Mouse (Mus musculus): ENCODE results near the gene Pirb.
A peak's percentile ranks its signal among the peaks of the same experiment; 100 is the strongest.

Gene Pirb

DNA sequence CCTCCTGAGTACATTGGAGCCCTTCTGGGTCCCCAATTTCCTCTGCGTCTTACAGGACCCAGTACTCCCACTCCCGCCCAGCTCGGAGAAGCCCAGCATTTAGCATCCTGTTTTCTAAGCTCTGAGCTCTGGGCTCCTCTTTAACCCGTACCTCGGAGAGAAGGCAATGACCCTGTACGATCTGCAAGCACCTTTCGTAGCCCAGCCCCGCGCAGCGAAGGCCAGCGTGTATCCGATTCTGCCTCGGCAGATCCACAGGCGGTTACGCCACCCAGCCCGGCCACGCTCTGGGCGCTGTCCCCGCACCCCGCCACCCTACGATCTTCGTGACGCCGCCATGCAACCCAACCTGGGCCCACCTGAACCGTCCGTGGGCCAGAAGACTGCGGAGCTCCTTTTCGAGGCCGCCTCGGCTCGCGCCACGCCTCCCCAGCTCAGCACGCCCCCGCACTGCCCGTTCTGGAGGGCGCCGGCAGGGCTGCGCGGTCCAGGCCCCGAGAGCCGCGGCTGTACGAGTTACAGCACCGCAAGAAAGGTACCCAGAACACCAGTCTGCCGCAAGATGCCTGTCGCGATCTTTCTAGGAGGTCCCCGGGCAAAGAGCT is 27.7 kb downstream of the Pirb start, which contains the start of gene Tsen34:
Tsen34 (plus strand) TSS at position 482 of the 605 bp plus-strand sequence.
- no peak for DNase-seq

DNA sequence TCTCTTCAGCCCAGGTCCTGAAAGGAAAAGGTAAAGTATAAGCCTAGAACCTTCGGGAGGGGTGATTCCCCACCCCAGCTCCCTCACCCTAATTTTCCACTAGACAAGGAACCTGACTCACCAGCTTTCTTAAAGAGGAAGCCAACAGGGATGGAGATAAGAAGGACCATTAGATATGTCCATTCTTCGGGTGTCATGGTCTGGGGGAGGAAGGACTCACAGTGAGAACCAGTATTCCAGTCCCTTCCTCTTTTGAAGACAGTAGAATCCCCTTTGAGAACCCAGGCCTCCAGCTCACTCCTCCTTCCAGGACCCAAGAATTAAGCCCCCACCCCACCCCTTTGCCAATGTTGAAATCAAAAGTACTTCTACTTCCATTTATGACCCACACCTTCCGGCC is 28.3 kb downstream of the Pirb start:
- no peak for DNase-seq

DNA sequence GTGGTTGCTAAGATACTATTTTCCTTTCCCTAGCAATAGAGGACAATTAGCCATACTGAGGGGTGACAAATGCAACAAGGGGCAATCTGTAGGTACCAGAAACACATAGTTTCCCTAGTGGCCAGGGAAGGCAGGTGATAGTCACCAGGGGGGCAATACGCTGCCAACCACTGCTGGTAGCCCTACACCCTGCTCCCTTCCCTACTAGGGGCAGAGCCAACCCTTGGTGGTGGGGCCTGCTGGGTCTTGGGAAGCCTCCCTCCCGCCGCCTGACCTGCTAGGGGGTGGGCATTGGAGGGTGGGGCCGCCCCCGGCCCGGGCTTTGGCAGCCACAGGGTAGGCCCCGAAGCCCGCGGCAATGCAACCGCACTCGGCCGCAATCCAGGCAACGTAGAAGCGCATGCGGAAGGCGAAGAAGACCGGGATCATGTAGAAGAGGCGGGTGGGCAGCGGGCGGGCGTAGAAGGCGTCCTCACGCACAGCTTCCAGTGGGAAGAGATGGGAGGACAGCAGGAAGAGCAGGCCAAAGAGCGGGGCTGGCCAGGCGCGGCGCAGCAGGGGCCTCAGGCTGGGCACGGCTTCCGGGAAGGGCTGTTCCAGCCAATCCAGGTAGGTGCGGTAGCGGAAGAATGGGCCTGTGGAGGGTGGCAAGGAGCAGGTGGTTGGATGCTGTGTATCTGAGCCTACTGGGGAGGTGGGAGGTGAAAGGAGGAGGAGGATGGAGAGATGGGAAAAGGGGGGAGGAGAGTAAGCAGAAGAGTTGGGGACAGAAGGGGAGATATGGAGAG is 34.6 kb downstream of the Pirb start:
- no peak for DNase-seq

DNA sequence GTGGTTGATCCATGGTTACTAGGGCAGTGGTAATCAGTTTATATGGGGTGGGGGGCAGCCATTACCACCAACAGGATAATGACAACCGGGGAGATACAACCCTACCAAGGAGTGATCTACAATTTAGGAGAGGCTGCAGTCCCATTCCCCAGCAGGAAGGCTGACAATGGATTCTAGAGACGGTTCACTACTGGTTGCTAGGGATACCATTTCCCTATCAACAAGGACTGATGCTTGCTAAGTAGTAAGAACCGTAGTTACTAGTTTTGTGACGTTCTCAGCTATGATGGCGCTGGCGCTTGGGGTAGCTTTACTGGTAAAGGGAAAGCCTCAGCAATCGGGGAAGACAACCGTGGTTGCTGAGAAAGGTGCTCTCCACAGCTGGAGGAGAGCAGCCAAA is 35.5 kb downstream of the Pirb start:
- no peak for DNase-seq

DNA sequence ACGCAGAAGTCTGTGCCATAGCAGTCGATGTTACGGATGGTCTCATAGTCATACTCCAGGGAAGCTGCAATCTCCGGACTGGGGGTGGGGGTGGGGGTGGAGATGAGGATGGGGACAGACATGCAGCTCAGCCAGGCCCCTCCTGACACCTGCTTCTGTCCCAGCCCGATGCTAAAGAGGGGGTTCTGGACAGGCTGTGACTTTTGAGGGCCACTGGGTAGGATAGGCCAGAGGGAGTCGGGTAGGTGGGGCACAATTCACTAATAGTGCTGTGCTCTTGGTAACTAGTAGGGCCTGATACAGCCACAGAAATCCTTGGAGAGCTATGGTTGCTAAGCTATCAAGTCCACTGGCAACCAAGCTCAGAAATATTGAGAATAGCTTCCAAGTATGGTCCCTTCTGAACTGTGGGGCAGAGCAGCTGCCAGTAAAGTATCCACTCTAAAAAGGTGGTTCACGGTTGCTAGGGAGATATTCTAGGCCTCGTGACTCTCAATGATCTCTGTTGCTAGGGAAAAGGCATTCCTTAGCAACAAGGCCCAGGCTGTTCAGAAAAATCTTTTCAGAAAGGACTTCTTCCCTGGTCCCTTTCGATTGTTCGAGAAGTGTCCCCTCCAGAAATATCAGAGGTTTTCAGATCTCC is 36.2 kb downstream of the Pirb start:
- DNase-seq: no peak

DNA sequence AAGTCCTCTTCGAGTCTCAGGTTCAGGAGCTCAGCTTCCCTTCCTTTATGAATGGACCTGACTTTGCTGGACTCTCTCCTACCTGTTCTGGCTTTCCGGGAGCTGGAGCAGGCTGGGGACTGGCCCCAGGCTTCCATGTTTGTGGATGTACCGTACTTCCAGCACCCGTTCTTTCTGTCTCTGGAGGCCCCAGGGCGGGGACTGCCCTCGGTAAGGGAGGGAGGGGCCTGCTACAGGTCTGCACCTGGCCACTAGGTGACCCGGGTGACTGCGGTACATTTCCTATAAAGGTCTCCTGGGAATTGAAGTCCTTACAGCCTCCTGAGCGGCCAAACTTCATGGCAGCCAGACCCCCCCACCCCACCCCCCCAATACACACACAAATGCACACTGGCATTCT is 42.8 kb downstream of the Pirb start, which contains the start of gene Tmc4:
Tmc4 (minus strand) TSS at position 212 of the 400 bp plus-strand sequence.
- DNase-seq: no peak

DNA sequence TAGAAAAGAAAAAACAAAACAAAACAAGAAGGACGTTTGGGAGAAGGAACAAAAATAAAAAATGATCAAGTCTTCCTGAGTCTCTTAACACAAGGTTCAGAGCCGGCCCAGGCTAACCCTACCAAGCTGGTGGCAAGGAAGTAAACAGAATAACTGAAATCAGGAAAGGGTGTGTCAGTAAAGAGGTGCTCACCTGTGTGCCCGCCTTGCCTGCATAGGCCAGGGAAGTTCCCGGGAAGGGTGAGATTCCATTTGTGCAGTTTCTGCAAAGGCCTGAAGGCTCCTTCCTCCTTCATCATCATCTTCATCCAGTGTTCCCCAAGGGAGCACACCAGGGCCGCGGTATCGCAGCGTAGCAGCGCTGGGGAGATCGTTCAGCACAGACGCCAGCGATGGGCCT is 43.8 kb downstream of the Pirb start:
- DNase-seq: no peak

DNA sequence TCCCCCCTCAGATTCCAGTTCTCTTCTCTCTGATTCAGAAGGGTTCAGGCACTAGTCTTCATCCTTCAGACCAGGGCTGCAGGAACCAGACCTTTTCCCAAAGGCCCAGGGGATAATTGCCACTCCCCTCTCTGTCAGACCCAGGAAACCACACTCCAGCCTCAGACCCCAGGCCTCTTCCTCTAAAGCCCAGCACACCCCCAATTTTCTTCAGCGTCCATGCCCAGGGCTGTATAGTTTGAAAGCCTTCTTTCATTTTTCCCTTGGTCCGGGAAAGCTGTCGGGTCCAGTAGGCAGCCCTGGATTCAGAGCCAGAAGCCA is 45.0 kb downstream of the Pirb start:
- DNase-seq: no peak

DNA sequence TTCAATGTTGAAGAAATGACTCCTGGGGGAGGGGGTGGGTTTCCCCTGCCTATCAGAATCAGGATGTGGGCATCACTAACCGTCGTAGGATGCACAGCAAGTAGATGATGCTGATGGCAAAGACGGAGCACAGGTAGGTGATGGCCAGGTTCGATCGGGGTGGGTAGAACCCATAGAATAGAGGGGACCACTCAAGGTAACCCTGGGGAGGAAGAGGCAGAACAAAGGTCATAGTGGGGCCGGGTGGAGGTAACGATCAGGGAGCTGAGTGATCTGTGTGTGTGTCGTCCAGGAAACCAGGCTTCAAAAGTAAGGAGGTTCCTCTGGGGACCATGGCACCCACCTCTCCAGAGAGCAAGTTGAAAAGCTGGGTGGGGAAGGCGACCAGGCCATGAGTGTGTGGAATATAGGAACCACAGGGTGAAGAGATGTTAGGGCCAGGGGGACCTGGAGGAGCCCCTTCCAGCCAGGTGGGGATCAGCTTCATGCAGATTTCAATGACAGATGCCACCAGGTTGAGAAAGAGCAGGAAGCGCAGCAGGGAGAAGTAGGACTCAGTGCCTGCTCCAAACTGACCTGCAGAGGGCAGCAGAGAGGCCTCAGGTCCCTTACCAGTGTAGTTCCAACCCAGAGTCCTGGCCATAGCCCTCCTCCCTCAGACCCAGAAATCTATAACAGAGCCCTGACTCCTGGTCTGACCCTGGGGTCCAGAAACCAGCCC is 45.5 kb downstream of the Pirb start:
- peak; percentile 60 to 61 for DNase-seq

DNA sequence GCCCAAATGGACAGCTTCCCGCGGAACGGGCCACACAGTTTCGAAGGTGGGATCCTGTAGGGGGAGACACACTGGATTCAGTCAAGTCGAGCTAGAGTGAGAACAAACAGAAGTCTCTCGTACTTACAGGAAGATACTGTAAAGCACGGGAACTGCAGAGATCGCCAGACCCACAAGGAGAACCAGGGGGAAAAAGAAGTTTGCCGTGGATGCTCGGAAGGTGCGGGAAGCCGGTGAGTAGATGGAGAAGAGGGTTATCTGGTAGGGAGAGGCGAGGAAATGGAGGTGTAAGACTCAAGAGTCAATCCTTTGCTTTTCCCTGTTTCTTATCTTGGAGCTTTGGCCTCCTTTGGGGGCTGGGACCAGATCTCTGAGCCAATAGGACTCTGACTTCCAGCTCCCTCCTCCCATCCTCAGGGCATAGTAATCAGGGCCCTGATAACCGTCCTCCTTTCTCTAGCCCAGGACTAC is 53.2 kb downstream of the Pirb start:
- no peak for DNase-seq

DNA sequence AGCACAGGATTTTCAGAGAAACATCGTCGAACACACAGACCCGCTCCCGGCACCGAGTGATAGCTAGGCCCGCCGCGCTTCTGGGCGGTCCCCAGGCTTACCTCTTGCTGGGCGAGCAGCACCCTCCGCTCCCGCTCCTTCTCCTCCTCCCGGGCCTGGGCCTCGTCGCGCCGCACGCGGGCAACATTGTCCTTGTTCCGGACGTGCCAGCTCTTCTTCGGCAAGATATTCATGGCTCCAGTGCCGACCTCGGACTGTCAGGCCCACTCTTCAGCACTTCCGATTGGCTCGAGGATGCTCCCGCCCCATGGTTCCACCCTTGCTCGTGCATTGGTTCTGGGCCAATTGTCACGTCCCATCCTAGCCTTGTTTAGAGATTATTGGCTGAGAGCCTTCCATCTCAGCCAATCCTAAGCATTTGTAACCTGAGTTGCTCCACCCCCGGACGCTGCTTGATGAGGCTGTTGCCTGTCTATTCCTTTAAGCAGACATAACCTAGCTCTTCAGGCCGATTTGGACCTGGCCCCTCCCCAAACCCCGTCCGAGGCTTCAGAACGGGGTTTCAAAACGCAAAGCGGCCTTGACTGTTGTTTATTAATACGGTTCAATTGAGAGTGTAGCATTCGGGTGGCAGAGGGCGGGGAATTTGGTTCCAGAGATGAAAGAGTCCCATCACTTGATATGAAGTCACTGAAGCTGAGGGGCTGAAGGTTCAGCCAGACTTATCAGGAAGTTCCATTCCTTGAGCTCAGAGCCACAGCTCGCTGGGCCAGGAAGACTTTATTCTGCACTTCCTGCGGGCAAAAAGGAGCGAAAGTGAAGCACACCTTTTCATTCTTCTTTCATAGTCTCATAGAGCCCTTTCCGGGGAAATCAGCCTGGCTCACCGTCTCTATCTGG is 54.7 kb downstream of the Pirb start, which contains the start of gene Leng1:
Leng1 (minus strand) TSS at position 626 of the 900 bp plus-strand sequence.
- peak; percentile 90 to 94 for DNase-seq

DNA sequence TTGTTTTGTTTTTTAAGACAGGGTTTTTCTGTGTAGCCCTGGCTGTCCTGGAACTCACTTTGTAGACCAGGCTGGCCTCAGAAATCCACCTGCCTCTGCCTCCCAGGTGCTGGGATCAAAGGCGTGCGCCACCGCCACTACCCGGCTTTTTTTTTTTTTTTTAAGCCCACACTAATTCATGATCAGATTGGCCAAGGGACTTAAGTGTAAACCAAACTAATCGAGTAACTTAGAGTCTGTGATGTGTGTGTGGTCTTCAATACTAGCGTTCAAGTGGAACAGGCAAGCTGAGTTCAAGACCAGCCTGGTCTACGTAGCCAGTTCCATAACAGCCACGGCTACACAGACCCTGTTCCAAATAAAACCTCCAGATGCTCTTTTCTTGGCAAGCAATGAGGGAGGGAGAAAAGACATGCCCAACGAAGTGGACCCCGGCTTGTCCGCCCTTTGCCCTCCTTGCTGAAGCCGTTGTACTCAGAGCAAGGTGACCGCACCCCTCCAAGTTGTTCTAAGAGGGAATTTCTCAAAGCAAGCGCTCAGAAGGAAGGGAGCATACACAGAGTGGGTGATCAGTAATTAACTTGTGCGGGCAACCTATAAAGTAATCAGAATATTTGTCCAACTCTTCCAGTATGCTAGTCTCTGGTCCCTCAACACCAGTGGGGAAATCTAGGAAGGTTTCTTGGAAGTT is 55.5 kb downstream of the Pirb start:
- no peak for DNase-seq

All from thymus, adult 18-20 months (tissue).